Mouse (Mus musculus) CH12F3 (cell line): ENCODE measurements around the gene Arhgap24.

Experiments used
- in situ Hi-C: fragments of 300-500 bp; cut with MboI; formaldehyde crosslinking; loops from 2 replicates; pipeline ENCODE4 v1.14.3; 2020; ENCODE audit warnings: low sequenced_read_pairs

The Arhgap24 gene

DNA sequence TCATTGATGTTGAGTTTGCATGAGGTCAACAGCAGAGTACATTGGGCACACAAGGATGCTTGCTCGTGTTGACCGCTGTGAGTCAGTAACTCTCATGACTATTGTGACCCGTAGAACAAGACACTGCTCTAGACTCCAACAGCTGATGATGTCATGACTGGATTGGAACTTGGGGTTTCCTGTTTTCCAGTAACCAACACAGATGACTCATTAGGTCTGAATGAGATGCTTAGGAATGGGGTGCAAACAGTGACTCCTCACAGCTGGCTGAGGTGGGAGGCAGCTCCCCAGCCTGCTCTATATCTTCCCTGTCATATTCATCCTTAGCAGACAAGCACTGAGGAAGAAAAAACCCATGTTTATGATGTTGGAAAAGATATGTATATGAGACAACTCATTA is 95.6 kb downstream of the Arhgap24 start:
- in situ Hi-C loops, result no loop called here

DNA sequence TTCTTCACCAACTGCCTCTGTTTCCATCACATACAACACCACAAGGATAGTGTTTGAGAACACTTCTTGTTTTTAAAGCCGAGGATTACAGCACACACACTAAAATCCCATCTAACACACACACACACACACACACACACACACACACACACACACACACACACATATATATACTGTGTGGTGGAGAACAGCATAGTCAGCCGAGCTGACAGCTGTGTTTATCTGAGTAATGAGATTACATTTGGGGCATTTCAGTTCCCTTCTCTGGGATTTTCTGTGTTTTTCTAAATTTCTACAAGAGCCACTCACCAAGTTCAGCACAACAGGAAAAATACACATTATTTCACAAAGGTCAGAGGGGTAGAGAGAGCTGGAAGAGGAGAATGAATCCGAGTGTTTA is 96.5 kb downstream of the Arhgap24 start:
- in situ Hi-C loops, result no loop called here

- in situ Hi-C loops, result no loop called here
Measured at GRCm38 (mm10) chr5:102578431-102578830, 97.2 kb downstream of the Arhgap24 start.

DNA sequence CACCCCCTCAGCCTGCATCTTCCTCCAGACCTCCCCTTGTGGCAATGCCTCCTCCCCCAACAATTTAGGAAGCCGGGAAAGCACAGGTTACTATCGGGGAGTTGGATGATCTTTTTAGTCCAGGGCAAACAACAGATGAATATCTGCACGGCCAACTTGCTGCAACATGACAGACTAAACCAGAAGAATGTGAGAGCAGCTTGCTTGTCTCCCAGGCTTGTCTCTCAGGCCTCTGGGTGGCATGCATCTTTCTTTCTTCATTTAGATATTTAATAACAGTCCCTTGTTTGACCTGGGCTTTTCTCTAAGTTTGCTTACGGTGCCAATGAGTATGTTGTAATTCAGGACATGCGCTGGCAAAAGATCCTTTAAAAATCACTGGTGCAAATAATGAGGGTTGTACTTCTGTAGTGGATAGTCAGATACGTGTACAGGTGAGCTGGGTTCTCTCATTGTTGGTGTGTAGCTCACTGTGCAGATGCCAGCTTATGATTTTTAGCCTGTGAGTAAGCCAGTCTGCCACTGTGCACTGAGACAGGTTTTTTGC is 101.7 kb downstream of the Arhgap24 start:
- in situ Hi-C loops, result no loop called here

DNA sequence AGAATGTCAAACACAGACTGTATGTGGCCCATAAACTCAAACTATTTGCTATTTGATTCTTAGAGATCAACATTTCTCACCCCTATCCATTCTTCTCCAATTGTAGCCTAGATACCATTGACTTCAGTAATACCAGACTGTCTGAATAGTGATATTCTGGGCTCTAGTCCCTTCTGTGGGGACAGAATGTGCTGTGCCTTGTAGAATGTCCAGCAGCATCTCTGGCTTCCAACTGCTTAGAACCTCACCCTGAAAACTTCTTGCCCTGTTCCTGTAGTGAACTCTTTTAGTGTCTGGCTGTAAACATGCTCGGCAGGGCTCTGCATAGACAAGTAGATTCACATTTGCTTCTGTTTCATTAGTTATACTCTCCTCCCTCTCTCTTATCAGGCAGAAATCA is 110.2 kb downstream of the Arhgap24 start:
- in situ Hi-C loops, result no loop called here

GRCm38 (mm10) chr5:102593058-102593457 is 111.9 kb downstream of the Arhgap24 start:
- in situ Hi-C loops, result no loop called here

GRCm38 (mm10) chr5:102599102-102599501 is 117.9 kb downstream of the Arhgap24 start:
- in situ Hi-C loops, result no loop called here

DNA sequence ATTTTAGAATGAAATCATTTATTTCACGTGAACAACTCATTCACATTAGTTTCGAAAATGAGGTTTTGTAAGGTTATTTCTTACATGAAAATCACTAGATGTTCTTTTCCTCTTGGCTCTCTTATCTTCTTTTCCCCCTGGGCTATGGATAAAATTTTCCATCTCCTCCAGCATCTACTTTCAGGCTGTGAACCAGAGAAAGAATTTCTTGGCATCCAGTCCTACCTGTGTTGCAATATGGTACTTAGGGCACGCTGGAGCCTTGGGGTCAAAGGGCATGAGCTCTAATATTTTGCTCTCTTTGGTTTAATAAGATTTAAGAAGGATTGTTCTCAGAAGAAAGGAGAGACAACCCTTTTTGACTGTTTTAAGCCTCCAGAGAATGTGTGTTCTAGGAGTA is 132.4 kb downstream of the Arhgap24 start:
- in situ Hi-C loops, result no loop called here

GRCm38 (mm10) chr5:102614081-102614480 is 132.9 kb downstream of the Arhgap24 start:
- in situ Hi-C loops, result no loop called here

DNA sequence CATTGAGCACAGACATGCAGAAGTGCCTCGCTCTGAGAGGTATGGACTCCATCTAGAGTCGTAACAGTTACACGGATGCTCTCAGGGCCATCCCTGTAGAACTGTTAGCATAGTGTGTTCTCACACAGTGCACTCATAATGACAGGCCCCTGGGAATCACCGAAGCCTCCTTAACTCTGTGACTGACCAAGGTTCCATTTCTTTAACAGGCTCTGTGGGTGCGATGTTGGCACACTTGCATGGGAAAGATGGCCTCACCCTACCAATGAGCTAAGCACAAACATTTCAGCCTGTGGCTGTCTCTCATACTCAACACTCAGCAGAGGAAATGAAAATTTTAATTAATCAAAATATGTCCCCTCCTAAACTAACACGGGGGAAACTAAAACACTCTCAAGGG is 134.1 kb downstream of the Arhgap24 start:
- in situ Hi-C loops, result no loop called here

DNA sequence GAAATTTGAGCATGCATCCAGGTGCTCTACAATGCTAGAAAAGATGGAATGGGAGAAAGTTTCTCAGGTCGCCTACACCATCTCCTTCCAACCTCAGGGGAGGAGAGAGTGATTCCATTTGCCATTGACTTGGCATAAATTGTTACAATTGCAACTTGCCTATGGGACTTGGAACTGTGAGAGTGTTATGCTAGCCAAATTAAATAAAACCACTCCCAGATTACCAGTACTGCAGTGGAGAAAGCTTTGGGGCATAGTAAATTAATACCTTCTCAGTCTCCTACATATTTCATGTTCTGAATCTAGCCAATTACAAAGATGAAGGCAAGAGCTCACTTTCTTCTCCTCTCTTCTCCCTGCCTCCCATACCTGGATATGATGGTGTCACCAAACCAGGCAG is 139.8 kb downstream of the Arhgap24 start:
- in situ Hi-C loops, result no loop called here

DNA sequence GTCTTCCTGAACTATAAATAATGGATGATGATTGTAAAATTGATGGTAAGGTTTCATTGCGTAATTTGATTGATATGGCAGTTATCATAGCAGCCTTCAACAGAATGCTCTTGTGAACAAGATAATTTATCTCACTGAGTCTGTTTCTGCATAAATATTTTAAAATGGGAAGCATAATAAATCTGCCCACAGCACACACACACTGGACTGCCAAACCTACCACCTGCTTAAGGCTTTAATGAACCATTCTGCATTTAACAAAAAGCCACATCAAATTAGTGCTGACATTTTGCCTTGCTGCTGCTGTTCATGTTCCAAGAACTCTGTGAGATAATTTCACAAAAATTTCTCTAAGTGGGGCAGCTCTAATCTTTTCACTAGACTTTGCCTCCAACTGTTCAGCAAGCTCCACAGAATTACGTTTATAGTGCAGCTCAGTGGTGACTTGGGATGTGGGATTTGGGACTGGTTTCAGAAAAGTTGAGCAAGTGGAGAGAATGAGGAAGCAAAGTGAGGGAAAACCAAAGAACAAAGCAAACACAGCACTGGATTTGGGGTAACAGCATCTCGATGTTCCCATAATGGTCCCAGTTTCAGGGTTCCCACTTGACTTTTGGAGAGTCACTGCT is 142.7 kb downstream of the Arhgap24 start:
- in situ Hi-C loops, result no loop called here

DNA sequence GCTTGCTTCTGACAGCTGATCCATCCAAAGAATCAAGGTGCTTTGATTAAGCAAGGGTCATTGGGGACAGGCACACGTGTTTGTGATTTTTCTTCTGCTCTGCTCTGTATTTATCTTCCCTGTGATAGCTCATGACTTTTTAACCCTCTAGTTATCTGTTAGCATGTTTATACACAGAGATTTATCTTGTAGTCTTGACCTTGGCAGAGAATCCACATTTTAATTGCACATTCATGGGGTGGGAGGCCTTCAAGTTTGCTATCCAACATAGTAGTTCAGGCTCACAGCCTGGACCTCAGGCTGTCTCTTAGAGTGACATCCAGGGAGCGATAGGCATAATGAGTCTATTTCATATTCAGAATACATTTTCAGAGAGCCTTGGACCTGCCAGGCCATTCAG is 145.5 kb downstream of the Arhgap24 start:
- in situ Hi-C loops, result no loop called here

DNA sequence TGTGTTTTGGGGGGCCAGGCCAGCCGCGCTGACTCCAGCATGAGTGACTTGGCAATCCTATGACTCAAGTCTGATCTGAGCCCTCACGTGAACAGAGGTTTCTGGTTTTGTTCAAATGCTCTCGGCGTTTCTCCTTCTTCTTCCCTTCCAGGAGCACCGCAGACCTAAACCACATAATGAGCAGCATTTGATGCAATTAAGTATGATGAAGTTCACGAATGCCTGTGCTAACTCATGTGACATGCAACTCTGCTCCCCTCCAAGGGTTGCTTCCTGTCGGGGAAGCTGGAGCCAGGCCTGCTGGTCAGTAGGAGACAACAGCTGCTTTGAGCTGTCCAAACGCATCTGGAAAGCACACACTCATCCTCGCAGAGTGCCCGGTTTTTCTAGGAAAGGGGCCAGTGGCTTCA is 148.2 kb downstream of the Arhgap24 start:
- in situ Hi-C loops, result no loop called here

- in situ Hi-C loops, result no loop called here
Measured at GRCm38 (mm10) chr5:102635591-102635990, 154.4 kb downstream of the Arhgap24 start.

DNA sequence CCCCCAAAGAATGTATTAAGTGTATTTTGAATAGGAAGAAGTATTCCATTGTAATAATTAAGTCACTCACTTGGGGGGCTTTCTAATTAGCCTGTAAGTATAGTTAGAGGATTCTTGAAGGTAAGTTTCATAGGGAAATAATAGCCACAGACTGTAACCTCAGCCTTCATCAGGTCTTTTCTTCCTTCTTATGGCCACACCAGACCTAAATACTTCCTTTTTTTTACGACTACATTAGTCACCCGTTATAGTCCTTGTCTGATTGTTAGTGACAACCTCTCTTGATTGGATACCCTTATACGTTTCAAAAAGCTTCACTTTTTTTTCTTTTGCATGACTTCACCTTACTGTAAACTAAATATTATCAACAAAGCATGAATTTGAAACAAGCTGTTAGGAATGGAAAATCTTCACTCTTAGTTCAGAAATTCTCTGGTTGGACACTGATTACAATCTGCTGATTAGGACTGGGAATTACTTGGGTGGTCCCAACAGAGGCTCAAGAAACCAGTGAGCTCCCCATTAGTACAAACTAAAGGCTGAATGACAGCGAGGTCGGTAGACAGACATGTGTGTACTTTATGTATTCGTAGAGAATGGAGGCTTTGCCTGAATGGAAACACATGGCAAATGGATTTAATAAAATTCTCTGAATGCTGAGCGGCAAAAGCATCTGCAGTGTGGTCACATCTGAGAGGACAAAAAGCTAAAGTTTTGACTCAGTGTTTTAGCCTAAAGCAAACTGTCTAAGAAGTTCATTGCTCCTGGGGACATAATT is 158.8 kb downstream of the Arhgap24 start:
- in situ Hi-C loops, result no loop called here

- in situ Hi-C loops, result no loop called here
Measured at GRCm38 (mm10) chr5:102643364-102643763, 162.2 kb downstream of the Arhgap24 start.

- in situ Hi-C loops, result no loop called here
Measured at GRCm38 (mm10) chr5:102643820-102644219, 162.6 kb downstream of the Arhgap24 start.

GRCm38 (mm10) chr5:102659061-102659460 is 177.9 kb downstream of the Arhgap24 start:
- in situ Hi-C loops, result no loop called here

GRCm38 (mm10) chr5:102664988-102665726 is 184.0 kb downstream of the Arhgap24 start:
- in situ Hi-C loops, result no loop called here

DNA sequence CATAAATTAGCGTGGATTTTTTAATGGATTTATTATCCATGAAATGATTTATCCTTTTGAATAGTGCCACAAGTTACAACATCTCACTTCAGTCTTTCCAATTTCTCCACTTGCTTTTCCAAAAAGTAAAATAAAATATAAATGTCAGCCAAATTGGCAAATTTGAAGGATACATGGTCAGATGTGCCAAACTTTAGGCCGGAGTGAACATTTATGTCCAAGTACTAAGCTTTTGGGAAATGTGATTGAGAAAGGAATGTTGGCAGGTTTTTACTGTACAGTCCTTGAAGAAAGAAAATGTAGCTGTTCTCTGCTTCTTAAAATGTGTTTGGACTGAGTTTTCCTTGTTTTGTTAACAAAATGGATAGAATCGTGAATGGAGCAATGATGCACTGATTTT is 185.7 kb downstream of the Arhgap24 start:
- in situ Hi-C loops, result no loop called here
